Mouse (Mus musculus): Measurements from ENCODE around the gene Lrrtm3.

Lrrtm3 gene

GRCm38 (mm10) chr10:64089680-64090460, at the start of gene Lrrtm3:
Gene Lrrtm3 (minus strand): TSS chr10:64090277.
- peak; percentile 22 for DNase-seq (ENCODE audit: low spot score)

DNA sequence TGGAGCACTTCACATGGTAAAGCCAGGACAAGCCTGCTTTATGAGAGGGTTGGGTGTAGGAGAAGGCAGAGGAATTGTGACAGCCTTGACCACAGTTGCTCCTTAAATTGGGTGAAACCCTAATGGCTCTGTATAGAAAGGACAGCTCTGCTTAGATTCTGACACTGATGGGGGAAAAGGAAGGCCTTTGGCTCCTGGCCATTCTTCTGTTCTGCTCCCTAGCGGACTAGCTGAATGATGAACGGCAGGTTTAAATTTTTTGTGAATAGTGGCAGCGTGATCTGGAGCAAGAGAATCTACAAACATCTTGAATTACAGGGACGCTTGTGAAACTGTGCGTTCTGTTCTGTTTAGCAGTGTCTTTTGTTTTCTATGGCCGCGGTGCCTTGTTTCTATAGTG, 45.4 kb upstream of the Lrrtm3 start:
- no peak for DNase-seq (ENCODE audit: low spot score)

DNA sequence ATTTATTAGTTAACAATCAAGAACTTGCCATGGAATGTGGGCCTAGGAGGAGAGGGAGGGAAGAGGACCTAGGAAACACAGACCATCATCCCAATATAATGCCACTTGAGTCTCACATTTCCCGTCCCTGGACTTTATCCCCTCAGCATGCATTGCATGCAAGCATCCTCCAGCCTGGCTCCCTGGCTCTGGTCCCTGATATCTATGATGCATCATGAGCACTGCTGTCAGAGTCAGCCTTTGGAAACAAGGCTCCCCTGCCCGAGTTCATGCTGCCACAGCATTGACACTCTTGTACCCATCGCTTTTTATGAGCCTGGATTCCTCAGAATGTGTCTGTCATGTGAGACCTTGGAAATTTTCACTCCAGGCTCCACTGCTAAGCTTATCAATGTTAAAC, 43.4 kb upstream of the Lrrtm3 start:
- no peak for DNase-seq (ENCODE audit: low spot score)

DNA sequence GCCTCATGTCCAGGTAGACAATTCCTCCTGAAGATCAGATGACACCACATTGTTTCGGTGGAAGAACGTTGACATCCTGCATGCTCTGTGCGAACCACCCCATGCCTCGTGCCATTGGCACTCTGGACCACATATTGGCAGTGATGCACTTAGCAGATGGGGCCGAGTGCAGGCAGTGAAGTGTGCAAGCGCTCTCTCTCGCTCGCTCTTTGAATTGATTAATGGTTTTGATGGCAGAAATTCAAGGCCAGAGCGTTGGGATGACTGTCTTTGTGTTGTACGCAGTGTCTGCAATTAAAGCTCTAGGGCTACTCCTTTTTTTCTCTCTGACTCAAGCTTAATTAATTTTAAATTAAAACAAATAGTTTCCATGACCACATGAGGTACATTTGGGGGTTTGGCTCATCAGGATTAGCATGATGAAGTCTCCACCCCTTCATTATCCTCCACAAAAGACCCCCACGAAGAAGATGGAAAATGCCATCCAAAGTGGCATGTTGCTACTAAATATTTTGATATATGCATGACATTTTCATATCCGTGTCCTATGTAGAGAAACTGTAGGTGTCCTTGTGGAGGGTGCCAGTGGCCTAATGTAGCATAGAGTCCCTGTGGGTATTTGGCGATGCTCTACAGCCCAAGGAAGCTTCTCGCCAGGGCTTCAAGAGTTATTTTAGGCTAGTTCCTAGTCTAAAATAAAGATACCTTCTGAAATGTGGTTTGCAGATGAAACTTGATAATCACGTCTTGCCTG, 40.5 kb upstream of the Lrrtm3 start:
- no peak for DNase-seq (ENCODE audit: low spot score)

GRCm38 (mm10) chr10:64118833-64119232, 28.8 kb upstream of the Lrrtm3 start:
- no peak for DNase-seq (ENCODE audit: low spot score)

- DNase-seq (ENCODE audit: low spot score), result no peak
Measured at GRCm38 (mm10) chr10:64115246-64115645, 25.2 kb upstream of the Lrrtm3 start.

- no peak for DNase-seq (ENCODE audit: low spot score)
Measured at GRCm38 (mm10) chr10:64096532-64096931, 6.5 kb upstream of the Lrrtm3 start.

GRCm38 (mm10) chr10:64088774-64089460, 1.2 kb downstream of the Lrrtm3 start:
- no peak for DNase-seq (ENCODE audit: low spot score)

DNA sequence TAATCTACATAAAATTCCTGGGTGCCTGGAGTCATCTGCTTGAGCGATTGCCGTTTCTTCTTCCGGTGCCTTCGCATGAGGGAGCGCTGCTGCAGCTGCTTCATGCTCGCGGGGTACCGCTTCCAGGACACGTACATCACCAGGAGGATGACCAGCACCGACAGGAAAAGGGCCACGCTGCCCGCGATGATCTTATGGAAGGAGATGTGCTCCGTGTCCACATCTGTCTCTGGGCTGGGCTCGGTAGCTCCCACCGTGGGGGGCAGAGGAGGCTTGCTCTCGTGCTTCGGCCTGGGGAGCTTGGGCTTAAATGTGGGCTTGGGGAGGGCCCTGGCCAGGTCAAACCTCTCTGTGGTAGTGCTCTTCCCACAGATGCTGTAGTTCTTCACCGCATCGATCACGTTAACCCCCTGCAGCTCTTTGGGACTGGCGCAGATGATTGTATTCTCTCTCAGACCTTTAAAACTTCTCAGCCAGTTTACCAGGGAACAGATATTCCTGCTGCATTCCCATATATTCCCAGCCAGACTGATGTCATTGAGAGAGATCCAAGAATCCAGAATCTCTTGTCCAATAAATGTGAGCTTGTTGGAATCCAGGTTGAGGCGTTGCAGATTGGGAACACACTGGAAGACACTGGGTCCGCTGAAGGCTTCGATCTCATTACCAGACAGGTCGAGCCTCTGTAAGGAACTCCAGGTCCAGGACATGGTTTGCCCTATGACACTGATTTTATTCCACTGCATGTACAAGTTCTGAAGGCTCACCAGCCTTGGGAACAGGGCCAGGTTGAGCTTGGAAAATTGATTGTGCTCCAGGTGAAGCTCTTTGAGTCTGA, 1.9 kb downstream of the Lrrtm3 start:
- no peak for DNase-seq (ENCODE audit: low spot score)

- no peak for DNase-seq (ENCODE audit: low spot score)
Measured at GRCm38 (mm10) chr10:64087521-64087920, 2.6 kb downstream of the Lrrtm3 start.

DNA sequence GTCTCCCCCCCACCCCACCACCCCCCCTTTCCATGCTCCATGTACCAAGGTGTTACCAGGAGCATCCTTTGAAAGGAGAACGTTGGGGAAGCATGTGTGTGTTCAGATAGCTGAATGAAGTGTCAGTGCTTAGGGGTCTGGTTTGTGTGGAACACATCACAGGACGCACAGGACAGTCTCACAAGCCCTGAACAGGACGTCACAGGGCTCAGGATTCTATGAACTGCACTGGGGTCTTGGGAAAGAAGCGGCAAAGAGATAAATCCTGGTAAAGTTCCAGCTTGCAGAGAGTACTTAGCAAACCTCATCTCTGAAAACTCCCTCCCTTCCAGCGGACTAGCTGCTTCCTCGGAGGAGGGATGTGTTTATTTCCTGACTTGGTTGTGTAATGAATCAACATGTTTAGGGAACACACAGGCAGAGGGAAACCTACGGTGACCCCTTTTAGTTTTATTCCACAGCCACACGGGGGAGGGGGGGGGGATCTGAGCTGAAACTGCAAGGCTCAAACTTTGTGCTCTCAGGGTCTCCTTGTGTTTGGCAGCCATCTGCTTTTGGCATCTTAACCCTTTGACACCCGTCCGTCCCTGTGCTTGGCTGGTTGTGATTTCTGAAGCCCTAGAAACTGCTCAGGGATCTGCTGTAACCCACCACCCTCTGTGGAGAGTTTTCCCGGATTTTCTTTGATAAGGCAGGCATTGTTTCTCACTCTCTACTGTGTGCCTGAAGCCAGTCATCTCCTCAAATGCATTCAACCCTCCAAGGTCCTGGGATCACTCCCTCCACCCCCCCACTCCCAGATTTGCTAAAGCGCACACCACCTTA, 3.3 kb downstream of the Lrrtm3 start:
- DNase-seq (ENCODE audit: low spot score), result no peak

GRCm38 (mm10) chr10:64086183-64086566, 3.9 kb downstream of the Lrrtm3 start:
- DNase-seq (ENCODE audit: low spot score), result no peak

- no peak for DNase-seq (ENCODE audit: low spot score)
Measured at GRCm38 (mm10) chr10:64084465-64084864, 5.6 kb downstream of the Lrrtm3 start.

- no peak for DNase-seq (ENCODE audit: low spot score)
Measured at GRCm38 (mm10) chr10:64083813-64084212, 6.3 kb downstream of the Lrrtm3 start.

GRCm38 (mm10) chr10:64082345-64082744, 7.7 kb downstream of the Lrrtm3 start:
- no peak for DNase-seq (ENCODE audit: low spot score)

- no peak for DNase-seq (ENCODE audit: low spot score)
Measured at GRCm38 (mm10) chr10:64076410-64077052, 13.5 kb downstream of the Lrrtm3 start.

DNA sequence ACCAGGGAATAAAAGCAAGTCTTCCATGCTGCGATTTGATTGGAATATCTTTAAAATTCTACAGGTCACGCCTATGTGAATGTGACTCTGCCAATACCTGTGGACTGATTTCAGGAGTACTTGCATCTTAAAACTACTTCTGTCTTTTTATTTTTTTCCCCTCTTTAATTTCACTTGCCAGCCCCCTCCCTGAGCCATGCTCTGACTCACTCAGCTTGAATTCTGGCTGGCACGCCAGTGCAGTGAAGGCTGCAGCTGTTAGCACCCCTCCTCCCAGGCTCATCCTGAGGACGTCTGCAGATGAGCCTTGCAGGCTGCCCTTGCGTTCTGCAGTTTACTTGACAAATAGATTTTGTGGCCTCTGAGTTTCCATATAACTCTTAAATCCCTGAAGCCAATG, 14.1 kb downstream of the Lrrtm3 start:
- DNase-seq (ENCODE audit: low spot score), result no peak

DNA sequence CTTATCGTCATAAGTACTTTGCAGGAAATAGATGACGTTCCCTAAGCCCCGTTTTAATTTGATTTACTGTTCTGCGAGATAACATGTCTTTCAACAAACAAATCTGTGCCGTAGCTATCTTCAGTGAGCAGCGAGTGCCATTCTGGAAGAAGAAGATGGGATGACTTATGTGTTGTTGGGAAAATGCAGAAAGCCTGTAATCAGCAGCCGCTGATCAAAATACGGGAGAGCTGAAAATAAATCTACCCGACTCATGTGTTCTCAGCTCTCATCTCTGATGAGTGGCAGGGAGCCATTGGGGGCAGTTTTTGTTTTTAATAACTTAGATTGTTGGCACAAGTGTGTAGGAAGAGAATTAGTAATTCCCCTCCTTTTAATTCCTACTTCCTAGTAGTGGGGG, 26.4 kb downstream of the Lrrtm3 start:
- DNase-seq (ENCODE audit: low spot score), result no peak

DNA sequence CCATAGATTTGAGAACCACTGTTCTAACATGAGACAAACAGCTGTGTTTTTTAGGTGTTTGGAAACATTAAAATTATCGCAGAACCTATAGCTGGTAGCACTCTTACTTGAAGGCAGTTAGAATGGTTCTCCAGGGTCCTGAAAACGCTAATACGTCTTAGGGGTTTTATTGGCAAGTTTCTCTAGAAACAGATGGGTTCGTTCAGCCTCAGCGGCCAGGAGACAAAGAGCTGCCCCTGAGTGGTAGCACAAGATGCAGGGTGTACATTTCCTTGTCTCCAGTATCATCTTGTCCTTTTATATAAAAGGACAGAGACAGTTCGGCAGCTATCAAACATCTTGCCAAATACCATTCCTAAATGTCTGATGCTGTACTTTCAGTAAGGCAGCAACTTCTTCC, 40.1 kb downstream of the Lrrtm3 start:
- no peak for DNase-seq (ENCODE audit: low spot score)

DNA sequence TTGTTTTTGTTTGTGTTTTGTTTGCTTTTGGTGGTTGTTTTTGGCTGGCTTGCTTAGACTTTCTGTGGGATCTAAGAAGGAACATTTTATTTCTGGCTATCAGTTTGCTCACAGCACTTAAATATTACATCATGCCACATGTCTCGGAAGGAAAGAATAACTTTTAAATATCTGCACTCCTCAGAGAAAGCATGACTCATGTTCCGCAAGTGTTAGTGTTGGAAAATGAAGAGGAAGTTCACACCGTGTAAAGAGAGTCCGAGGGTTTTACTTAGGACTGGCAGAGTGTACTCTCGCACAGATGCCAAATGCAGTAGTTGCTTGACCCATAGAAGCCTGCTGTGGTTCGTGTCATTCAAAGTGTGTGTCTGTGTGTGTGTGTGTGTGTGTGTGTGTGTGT, 40.9 kb downstream of the Lrrtm3 start:
- DNase-seq (ENCODE audit: low spot score), result no peak

DNA sequence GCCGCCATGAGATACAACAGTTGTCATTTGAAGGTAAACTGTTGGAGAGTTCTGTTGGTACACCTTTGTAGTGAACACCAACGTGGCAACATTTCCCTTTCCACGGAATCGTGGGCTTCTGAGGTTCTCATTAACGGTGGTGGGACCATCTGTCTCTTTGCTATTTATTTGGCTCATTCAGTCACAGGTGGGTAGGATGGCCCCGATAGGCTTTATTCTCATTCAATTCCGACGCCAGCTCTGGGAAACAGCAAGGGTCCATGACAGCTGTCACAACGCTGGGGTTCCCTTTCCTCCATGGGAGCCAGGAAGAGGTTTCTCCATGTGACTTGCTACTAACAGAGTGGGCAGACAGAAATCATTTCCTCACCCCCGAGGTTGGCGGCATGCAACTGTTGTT, 48.2 kb downstream of the Lrrtm3 start:
- no peak for DNase-seq (ENCODE audit: low spot score)

All from ovary, postnatal 14 days (tissue).